Mouse (Mus musculus) large intestine, adult 2 months (tissue): ENCODE data around the gene Katnal1. TPM values are rescaled to one million over a fixed set of nuclear protein-coding genes. Genes with fewer than 3 reads are reported as not detected.

Source experiments
- DNase-seq: peaks from one replicate; pipeline ENCODE4 v3.0.0-alpha.2; 2012; ENCODE audit warnings: low read depth, low spot score
- WGBS: fragments of 180-500 bp; shearing (Covaris S2); methylation state at CpG from one replicate; pipeline ENCODE4 v1.1.7; 2018; 5-methylcytosine and 5-hydroxymethylcytosine counted together
- polyA plus RNA-seq: library from polyadenylated mRNA; depleted of rRNA; stranded (reverse); fragments of >200 nt; gene quantifications from 2 replicates; pipeline ENCODE4 v1.2.3, GENCODE M21; 2012

Katnal1 gene
- polyA plus RNA-seq, 1 experiment, result 0.93 TPM

DNA sequence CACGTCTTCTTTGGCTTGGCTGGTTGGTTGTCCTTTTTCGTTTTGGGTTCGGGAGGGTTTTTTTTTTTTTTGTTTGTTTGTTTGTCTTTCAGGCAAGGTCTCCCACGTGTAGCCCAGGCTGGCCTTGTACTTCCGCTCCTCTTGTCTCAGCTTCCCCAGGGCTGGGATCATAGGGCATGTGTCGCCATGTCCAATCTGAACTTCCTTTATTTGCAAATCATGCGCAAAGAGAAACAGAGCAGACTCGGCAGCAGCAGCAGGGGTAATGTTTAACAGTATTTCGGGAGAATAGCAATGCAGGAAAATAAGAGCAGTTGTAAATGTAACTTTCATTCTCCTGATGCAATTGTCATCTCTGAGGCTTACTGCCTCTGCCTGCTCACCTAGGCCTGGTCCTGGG, 27.0 kb upstream of the Katnal1 start:
- no peak for DNase-seq

DNA sequence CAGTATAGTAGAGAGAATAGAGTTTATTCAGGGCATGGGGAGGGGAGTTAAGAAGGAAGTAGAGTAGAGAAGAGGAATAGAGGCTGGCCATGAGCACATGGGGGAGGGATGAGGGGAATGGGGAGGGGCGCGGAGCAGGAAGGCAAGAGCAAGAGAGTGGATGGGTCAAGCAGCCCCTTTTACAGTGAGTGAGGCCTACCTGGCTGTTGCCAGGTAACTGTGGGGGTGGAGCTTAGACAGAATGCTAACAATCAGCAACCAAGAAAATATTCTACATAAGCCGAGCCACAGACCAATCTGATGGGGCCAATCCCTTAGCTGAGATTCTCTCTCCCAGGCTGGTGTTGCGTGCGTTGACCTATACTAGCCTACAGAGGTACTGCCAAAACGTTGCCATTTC, 26.5 kb upstream of the Katnal1 start:
- 93% methylated on average over 6 of the region's 6 CpGs for WGBS
- no peak for DNase-seq

More for the DNA sequence above, 27.0 kb upstream of the Katnal1 start:
- WGBS, result 51% methylated on average over 9 of the region's 9 CpGs

DNA sequence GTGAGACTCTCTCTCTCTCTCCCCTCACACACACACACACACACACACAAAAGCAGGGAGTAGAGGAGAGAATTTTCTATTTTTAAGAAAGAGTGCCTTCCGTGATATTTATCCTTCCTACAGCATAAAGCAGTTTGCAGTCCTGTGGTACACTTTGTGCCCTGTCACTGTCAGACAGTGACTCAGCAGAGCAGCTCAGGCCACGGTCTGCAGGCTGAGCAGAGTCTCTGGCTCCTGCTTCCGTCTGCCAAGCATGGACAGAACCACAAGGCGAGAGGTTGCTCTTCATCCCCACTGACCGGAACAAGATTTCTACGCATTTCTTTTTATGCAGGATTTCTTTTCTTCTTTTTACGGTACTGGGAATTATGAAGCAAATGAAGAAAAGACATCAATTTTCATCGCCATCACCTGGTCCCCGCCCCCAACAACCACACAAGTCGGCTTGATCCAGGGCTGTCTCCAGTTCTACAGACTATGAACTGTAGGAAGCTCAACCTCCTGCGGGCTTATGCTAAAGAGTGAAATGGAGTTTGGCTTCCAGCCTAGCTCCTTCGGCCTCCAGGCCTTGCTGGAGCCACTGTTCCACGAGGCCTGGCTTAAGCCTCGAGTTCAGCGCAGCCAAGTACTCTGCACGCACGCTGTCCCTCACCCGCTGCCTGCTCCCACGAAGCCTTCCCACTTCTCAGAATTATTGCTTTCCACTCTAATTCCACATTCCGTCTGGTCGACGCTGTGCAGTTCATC, 25.4 kb upstream of the Katnal1 start:
- DNase-seq, result no peak
- WGBS, result 82% methylated on average over 22 of the region's 22 CpGs

DNA sequence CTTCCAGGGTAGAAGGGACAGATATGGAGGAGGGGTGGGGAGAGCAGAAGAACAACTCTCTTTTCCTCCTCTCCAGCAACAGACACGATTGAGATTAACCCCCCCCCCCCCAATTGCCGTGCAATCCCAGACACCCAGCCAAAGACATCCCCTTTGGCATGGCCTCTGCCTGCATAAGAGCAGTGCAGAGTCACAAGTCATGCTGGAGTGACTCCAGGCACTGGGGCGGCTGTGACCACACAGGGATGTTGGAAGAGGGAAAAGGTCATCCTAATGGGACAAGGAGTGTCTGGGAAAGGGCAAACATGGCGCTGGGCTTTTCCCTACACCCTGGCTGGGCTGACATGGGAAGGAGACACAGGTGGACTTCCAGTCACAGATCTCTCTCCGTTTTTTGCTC, 24.0 kb upstream of the Katnal1 start:
- no peak for DNase-seq
- WGBS, result 59% methylated on average over 5 of the region's 5 CpGs

DNA sequence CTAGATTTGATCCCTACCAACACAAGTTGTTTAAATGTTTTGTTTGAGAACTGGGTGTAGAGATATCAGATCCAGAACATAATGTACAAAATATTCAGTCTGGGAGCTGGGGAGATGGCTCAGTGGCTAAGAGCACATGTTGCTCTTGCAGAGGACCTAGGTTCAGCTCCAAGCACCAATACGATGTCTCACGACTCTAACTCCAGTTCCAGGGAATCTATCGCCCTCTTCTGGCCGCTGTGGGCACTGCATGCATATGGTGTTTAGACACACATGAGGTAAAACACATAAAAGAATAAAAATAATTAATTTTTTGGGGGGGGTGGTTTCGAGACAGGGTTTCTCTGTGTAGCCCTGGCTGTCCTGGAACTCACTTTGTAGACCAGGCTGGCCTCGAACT, 23.3 kb upstream of the Katnal1 start:
- DNase-seq, result no peak
- 64% methylated on average over 6 of the region's 6 CpGs for WGBS

DNA sequence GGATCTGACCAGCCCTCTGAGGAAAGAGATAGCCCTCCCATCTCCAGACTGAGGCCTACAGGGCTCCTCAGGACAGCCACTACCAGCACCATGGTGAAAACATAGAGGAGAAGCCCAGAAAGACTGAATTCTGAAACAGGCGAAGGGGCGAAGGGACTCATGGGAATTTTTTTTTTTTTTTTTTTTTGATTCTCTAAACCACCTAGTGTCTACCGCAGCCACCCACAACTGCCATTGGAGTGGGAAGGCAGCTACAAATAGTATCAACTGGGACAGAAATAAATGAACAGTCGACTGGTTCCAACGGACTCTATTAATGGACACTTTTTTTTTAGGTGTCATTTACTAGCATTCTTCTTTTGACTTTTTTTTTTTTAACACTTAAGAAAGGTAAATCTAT, 22.2 kb upstream of the Katnal1 start:
- WGBS, result 90% methylated on average over 5 of the region's 5 CpGs

DNA sequence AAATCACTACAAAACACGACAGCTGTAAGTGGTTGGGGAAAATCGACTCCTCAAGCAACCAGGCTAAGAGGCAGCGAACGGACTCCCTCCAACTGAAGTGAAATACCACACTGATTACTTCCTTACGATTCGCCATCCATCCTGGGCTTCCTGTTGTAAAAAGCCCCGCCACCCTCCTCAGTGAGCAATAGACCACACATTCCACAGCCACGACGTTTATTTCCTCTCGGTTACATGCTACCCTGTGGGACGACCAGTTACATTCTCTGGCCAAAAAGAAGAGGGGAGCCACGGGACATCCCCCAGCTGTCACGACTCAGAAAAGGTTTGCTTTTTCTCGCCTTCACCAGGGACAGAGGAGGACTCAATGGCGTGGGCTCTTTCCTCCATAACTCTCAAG, 20.9 kb upstream of the Katnal1 start:
- 32% methylated on average over 15 of the region's 15 CpGs for WGBS
- no peak for DNase-seq

More for the DNA sequence above, 22.2 kb upstream of the Katnal1 start:
- DNase-seq, result no peak

DNA sequence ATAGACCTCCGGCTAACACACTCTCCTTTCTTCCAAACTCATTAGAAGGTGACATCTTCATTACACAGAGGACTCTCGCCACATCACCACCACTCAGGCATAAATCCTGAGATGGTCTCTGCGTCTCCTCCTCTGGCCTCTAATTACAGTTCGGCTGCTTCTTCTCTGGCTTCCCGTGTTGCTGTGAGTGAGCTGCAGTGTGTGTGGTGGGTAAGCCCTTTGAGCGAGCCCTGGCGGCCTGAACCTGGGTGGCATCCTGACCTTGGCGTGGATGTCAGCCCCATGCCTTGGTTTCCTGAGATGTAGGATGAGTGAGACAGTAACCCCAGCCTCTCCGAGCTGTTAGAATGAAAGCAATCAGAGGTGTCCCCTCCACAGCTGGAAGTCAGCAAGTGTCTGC, 19.5 kb upstream of the Katnal1 start:
- 81% methylated on average over 9 of the region's 9 CpGs for WGBS
- no peak for DNase-seq

DNA sequence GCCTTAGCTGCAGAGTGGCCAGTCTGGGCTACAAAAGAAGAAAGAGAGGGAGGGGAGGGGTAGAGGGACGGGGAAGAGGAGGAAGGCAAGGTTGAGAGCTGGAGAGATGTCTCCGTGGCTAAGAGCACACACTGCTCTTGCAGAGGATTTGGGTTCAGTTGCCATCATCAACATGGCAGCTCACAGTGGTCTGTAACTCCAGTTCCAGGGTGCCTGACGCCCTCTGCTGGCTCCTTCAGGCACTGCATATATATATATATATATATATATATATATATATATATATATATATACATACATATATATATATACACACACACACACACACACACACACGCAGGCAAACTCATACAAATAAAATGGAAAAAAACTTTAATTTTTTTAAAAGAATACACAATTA, 18.3 kb upstream of the Katnal1 start:
- 84% methylated on average over 4 of the region's 4 CpGs for WGBS
- DNase-seq, result no peak

DNA sequence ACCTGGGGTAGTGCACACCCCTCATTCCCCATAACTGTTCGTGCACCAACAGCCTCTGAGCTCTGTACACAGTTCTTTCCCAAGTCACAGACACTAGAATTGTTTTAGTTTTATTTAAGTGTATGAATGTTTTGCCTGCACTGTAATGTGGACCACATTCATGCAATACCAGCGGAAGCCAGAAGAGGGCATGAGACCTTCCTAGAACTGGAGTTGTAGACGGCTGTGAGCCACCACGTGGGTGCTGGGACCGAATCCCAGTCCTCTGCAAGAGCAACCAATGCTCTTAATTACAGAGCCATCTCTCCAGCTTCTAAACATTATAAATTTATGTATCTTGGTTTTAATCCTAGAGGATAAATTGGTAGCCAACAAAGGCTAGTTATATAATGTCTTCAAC, 17.7 kb upstream of the Katnal1 start:
- no peak for DNase-seq

DNA sequence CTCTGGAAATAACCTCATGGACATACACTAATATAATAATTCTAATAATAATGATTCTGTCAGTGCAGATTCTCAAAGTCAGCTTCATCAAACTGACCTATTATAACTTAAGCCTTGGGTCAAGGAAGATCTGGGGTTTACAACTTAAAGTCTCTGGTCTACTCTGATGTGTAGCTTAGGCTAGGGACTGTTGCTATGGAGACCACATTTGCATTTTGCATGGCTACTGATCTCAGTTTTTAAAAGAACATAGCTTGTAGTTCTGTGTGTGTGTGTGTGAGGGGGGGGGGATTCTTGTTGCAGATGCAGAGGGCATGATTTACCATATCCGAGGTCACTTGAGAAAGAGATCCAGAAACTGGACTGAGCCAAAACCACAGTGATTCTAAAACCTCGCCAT, 16.6 kb upstream of the Katnal1 start:
- DNase-seq, result no peak
- 88% methylated on average over 2 of the region's 2 CpGs for WGBS

More for the DNA sequence above, 17.7 kb upstream of the Katnal1 start:
- 82% methylated on average over 5 of the region's 5 CpGs for WGBS

DNA sequence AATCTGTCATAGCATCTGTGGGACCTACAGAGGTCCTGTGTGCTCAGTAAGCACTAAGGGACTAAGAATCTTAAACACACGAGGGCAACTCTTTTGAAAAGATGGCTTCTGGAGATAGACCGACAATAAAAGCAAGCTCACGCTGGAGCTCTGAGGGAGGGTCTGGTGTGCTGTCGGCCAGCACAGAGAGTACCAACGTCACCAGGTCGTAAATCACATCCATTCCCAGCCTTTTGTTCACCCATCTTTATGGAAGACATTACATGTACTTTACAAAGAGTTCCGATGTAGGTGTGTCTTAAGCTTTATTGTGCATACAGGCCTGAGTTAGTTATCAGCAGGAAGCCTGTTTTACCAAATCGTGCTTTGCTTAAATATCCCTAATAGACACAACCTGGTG, 14.9 kb upstream of the Katnal1 start:
- no peak for DNase-seq
- WGBS, result 24% methylated on average over 8 of the region's 8 CpGs

DNA sequence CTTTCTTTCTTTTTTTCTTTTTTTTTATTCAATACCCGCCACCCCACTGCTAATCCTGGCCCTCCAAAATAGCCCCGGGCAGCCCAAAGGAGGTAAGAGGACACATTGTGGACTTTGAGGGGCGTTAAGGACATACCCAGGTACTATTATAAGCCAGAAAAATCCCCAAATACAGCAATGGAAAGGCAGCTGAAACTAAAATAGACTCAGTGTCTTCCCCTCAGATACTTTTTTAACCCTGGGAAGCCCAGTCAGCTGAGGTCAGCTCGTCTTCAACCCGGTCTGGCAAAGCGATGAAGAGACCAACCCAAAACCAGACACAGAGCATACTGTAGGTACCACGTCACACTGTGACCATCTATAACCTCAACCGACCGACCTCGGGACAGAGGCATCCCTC, 14.3 kb upstream of the Katnal1 start:
- no peak for DNase-seq
- 86% methylated on average over 10 of the region's 10 CpGs for WGBS

DNA sequence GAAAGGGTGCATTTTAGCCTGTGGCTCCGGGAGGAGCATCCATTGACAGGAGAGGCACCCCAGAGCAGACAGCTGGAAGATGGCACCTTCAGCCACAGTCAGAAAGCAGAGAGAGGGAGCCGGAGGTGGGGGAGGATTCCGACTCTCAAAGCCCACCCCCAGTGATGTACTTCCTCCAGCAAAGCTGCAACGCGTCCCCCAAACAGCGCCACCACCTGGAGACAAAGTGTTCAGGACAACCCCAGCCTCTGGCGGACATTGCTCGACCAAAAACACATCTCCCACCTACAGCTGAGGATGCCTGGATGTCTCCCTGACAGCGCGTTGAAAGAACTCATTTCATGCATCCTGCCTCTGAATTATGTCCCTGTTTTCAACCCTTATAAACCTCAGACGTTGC, 13.8 kb upstream of the Katnal1 start:
- WGBS, result 89% methylated on average over 11 of the region's 11 CpGs

DNA sequence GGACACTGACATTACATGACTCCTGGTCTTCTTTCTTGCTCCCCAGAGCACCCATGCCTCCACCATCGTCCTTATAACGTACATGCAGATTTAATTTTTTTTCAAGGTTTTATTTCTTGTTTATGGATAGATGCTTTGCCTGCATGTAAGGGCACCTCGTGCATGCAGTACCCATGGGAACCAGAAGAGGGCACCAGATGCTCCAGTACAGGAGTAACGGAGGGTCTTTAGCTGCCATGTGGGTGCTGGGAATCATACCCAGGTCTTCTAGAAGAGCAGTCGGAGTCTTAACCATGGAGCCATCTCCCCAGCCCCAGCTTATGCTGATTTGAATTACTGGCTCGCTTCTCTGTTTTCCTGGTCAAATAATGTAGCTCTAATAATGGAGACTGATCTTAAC, 13.2 kb upstream of the Katnal1 start:
- WGBS, result 96% methylated on average over 6 of the region's 6 CpGs
- DNase-seq, result no peak

More for the DNA sequence above, 13.8 kb upstream of the Katnal1 start:
- DNase-seq, result no peak

DNA sequence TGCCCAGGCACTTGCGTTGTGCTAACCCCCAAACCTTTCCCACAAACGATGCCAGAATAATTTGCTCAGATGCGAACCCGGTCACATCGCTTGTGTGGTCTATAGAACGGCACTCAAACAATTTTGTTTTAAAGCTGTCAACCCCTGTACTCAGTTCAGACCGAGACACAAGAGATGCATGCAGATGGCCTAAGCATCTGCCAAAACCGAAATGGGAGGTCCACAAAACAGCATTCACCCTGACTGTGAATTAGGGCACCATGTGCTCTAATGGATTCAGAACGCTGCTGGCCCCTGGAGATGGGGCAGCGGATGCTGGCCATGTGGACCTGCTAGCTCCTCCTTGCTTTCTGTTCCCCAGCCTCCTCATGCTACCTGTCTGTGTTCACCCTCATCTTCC, 12.7 kb upstream of the Katnal1 start:
- no peak for DNase-seq
- 89% methylated on average over 10 of the region's 10 CpGs for WGBS

DNA sequence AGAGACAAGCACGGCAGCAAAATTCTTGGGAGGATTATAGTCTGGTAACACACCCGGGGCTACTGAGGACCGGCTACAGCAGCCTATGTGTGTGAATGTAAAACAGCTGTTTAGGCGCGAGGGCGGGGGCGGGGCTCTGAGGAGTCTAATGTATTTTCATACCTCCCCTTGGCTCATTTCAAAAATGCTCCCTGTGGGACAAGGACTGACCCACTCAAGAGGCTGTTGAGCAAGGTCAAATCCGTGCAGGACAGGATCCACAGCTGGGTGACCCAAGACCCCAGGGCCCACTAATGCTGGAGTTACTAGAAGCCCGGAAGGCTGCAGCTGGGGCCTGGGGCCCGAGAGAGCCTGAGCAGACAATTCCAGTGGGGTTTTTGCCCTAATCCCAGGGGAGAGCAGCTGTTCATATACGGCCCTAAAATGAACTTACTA, 10.8 kb upstream of the Katnal1 start:
- WGBS, result 69% methylated on average over 11 of the region's 11 CpGs
- no peak for DNase-seq

DNA sequence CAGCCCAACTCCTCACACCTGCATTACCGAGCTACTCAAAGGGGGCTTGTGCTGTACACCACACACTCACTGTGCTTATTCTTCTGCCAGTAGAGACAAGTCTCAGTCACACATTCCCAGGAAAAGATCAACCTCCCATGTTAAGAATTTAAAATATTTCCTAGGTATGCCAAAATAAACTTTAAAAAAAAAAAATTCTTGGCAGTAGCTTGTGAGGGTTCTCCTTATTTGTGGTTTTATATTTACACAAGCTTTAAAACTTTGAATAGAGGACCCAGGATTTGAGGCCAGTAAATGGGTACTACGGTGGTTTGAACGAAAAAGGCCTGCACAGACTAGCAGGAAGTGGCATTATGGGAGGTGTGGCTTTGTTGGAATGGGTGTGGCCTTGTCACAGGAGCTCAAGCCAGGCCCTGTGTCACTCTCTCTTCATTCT, 7.4 kb upstream of the Katnal1 start:
- DNase-seq, result no peak
- 35% methylated on average over 3 of the region's 3 CpGs for WGBS

DNA sequence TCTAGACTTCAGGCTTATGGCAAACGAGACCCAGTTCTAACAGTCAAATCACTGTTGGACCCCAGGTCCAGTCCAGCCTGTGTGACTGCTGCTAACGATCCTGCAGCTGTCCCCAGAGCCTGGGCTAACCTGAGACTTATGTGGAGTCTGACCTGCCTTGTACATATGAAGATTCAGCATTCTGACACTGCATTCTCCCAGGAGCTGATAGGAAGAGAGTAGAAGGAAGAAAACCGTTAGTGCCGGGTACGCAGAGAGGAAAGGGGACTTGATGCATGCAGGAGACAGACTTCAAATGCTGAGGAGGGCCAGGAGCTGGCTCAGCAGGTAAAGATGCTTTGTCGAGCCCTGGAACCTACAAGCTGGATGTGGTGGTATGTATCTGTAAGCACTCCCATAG, 6.8 kb upstream of the Katnal1 start:
- WGBS, result 87% methylated on average over 6 of the region's 6 CpGs
- DNase-seq, result no peak

DNA sequence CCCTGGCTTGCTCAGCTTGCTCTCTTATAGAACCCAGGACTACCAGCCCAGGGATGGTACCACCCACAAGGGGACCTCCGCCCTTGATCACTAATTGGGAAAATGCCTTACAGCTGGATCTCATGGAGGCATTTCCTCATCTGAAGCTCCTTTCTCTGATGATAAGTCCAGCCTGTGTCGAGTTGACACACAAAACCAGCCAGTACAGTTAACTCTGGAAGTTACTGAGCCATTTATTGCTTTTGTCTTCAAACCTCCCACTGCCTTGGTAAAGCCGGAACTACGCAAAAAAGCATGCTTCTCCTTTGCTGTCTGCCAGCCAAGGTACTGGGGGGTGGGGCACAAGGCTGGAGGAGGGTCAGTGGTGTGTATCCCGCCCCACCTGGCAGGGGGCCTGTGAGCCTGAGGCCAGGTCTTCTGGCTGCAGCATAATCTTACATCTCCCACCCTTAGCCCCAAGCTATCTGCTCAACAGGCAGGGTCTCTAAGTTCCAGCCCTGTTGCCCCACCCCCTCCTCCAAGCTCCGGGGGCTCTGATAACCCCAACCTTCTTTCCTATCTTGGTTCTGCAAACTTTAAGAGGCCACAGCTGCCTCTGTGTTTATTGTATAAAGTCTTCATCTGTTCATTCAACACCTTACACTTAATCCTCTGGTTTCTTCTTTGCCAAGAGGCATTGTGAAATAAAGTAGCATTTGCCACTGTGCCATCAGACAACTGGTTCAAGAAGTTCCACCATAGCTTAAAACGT, 6.1 kb upstream of the Katnal1 start:
- WGBS, result 35% methylated on average over 7 of the region's 7 CpGs
- no peak for DNase-seq

DNA sequence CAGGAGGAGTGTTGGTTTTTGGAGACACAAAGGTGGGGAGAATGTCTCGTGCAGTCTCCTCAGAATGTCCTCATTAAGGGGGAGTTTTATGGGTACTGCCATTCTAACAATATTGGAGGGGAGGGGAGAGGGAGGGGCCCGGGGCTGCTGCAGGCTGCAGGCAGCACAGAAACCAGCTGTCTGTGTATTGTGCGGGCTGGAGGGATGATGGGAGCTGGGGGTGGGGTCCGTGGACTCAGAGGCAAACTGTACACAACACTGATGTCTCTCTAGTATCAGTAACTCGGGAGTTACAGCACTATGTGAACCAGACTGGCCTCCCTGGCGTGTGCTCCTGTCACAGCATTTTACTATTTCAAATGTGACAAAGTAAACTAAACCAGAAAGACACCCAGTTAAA, 5.3 kb upstream of the Katnal1 start:
- no peak for DNase-seq
- WGBS, result 22% methylated on average over 6 of the region's 6 CpGs
